In genomic region chr16:22430211-22430951, GRCm38 (mm10) we compare ENCODE assay signal across 8 mouse cellular contexts. TPM values are rescaled to one million over a fixed set of nuclear protein-coding genes. Genes with fewer than 3 reads are reported as not detected.
DNase-seq lines count a peak whose midpoint lies in the region; ATAC-seq and TF ChIP-seq lines count a peak whose summit lies in the region.

No protein-coding gene starts in this region.

- WGBS in embryonic facial prominence, embryonic 13.5 days, result 41% methylated on average over 16 of the region's 16 CpGs

- TF ChIP-seq CTCF in ES-Bruce4 (IDR thresholded peaks at IDR 0.05; ENCODE audit: low read depth, low read length), result no peak
- no peak for TF ChIP-seq CTCF in layer of hippocampus, adult 2 months (conservative IDR thresholded peaks at IDR 0.05)

- no peak overlapping the region for H3K4me3 ChIP-seq in ES-Bruce4 (ENCODE audit: low read depth, low read length)
- H3K4me3 ChIP-seq in embryonic facial prominence, embryonic 13.5 days, result no peak overlapping the region
- H3K4me3 ChIP-seq in layer of hippocampus, adult 2 months, result no peak overlapping the region

- no peaks in the 10 kb centered on the region for H3K27me3 ChIP-seq in ES-Bruce4 (ENCODE audit: control insufficient read depth, insufficient read depth, low read length, poor library complexity, severe bottlenecking)
- no peaks in the 10 kb centered on the region; the same call in 1 of the 2 replicates for H3K27me3 ChIP-seq in embryonic facial prominence, embryonic 13.5 days

- no peak for TF ChIP-seq EP300 in ES-Bruce4 (IDR thresholded peaks at IDR 0.05; ENCODE audit: insufficient read depth, low read depth, low read length)

- peak overlapping the region; percentile 56 for H3K4me2 ChIP-seq in embryonic facial prominence, embryonic 13.5 days

- H3K9me3 ChIP-seq in ES-Bruce4 (replicated peaks; ENCODE audit: control insufficient read depth, insufficient read depth, low read length, poor library complexity, severe bottlenecking), result no peaks in the 10 kb centered on the region
- no peaks in the 10 kb centered on the region for H3K9me3 ChIP-seq in embryonic facial prominence, embryonic 13.5 days

- peak overlapping the region; percentile 95 for H3K27ac ChIP-seq in ES-Bruce4 (ENCODE audit: insufficient read depth, low read length)
- peak overlapping the region; percentile 88 for H3K27ac ChIP-seq in embryonic facial prominence, embryonic 13.5 days
- H3K27ac ChIP-seq in layer of hippocampus, adult 2 months, result peak overlapping the region; percentile 61; the same call in 1 of the 2 replicates

- H3K36me3 ChIP-seq in ES-Bruce4 (ENCODE audit: control insufficient read depth, insufficient read depth, low read length, poor library complexity, severe bottlenecking), result peaks cover 32% of the 10 kb centered on the region
- H3K36me3 ChIP-seq in embryonic facial prominence, embryonic 13.5 days, result no peaks in the 10 kb centered on the region; the same call in 1 of the 2 replicates

- peak overlapping the region; percentile 49 for H3K9ac ChIP-seq in ES-Bruce4 (ENCODE audit: low read depth, poor library complexity, severe bottlenecking)
- no peak overlapping the region for H3K9ac ChIP-seq in embryonic facial prominence, embryonic 13.5 days

- DNase-seq in adrenal gland, adult 18-20 months (ENCODE audit: low spot score in 2 of 2), result peak; percentile 33 to 40
- no peak for DNase-seq in adrenal gland, adult 8-10 months
- peak; percentile 83 to 84 for DNase-seq in layer of hippocampus, adult 2 months (ENCODE audit: low spot score in 2 of 2)
- DNase-seq in retina, postnatal 1 day, result peak; percentile 65
- DNase-seq in embryo, embryonic 10 days (ENCODE audit: low spot score), result no peak

- no peak for TF ChIP-seq POLR2A in ES-Bruce4 (IDR thresholded peaks at IDR 0.05; ENCODE audit: insufficient read depth, low read length)

- no peak for ATAC-seq in embryonic facial prominence, embryonic 13.5 days (ENCODE audit: insufficient number of reproducible peaks, insufficient read depth, low FRiP score, low TSS enrichment, low read depth)
- no peak for ATAC-seq in erythroid progenitor cell, adult 5-6 weeks (replicated peaks; ENCODE audit: low FRiP score, poor library complexity, severe bottlenecking)

- H3K4me1 ChIP-seq in ES-Bruce4 (ENCODE audit: control insufficient read depth, insufficient read depth, low read length), result peaks cover 10% of the 10 kb centered on the region
- H3K4me1 ChIP-seq in embryonic facial prominence, embryonic 13.5 days, result peaks cover 46% of the 10 kb centered on the region

RNA-seq across cellular contexts. Expression of gene Etv5, which starts 9.1 kb away (rescaled TPM):
- total RNA-seq in adrenal gland, adult 18-20 months (2021), result 10 to 100 TPM; 18.2 to 26.9 TPM
- 10 to 100 TPM; 26.9 to 38.9 (median 29.8) TPM for total RNA-seq in adrenal gland, adult 8-10 months (2022)
- 130 and 133 TPM in 2 replicates for polyA plus RNA-seq in ES-Bruce4 (2011; ENCODE audit: insufficient read depth, insufficient read length, low read depth, missing spikeins)
- polyA plus RNA-seq in embryonic facial prominence, embryonic 13.5 days (2015; fragmentation: Nextera tagmentation; extraction: Ambion mirVana), result 30.2 and 31.1 TPM in 2 replicates
- total RNA-seq in layer of hippocampus, adult 2 months (2021), result 10 to 100 TPM; 44.8 to 45.4 TPM
- 1.8 and 21.4 TPM in 2 replicates for total RNA-seq in erythroid progenitor cell, adult 5-6 weeks (2015; ENCODE audit: low replicate concordance)
- 0.39 and 0.45 TPM in 2 replicates for total RNA-seq in erythroid progenitor cell, adult 5-6 weeks (2017; ENCODE audit: low replicate concordance)

Comparison
In these comparisons a context has a peak if more than half of its experiments do, and no peak if none do; other contexts are left out.
1. DNase-seq: peak in adrenal gland, adult 18-20 months (2 of 2), layer of hippocampus, adult 2 months (2 of 2) and retina, postnatal 1 day (single experiment); none in adrenal gland, adult 8-10 months (single experiment) and embryo, embryonic 10 days (single experiment).
2. Peak in every context shown above with its lines, with median percentiles within 50 percentile points of each other: H3K27ac ChIP-seq.